Mouse (Mus musculus): ENCODE measurements around the gene Plekhg3. TPM values are rescaled to one million over a fixed set of nuclear protein-coding genes. Genes with fewer than 3 reads are reported as not detected.

Plekhg3 gene
- total RNA-seq, 1 experiment from 2014 or later = 12.2 TPM

DNA sequence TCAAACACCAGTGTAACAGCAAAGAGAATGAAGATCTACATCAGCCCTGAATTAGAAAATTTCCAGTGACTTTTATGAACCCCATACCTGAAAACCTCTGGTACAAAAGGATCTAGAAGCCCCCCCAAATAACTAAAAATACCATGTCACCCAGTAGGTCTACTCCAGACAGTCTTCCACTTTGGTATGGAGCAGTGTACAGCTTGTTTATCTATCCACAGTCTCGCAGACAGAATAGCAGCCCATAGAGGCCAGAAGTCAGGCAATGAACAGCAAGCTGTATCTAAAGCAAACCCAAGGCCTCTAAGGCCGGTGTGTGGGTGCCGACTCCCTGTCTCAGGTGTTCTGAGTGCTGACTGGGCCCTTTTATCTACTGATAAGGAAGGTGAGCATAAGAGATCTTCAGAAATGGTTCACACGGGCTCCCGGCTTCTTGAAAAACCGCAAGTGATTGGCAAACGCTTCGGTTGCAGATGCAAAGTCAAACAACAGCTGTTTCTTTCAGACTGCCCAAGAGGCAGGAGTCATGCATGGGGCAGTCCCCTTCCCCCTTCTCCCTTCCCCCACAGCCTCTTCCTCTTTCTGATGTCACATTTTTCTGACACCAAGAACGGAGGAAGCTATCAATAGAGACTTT, 3.3 kb upstream of the Plekhg3 start:
- no peak for DNase-seq

DNA sequence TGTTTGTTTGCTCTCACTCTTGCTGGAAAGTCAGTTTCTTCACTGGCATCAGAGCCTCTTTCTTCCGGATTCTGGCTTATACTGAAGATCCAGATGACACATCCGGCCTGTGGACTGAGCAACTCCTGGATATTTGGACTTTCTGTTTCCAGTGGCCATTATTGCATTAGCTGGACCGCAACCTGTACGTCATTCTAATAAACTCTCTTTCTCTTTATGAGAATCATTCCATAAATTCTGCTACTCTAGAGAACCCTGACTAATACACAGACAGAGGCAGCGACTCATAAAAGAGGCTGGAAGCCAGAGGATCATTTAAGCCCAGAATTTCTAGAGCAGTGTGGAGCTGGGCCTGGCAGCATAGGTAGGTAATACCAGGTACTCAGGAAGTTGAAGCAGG, 1.9 kb upstream of the Plekhg3 start:
- DNase-seq = no peak

- DNase-seq = no peak
Measured at GRCm38 (mm10) chr12:76531986-76532925, 1.6 kb downstream of the Plekhg3 start.

GRCm38 (mm10) chr12:76532926-76533376, 2.3 kb downstream of the Plekhg3 start:
- DNase-seq = no peak

GRCm38 (mm10) chr12:76533377-76534222, 2.9 kb downstream of the Plekhg3 start:
- peak; percentile 79 for DNase-seq

DNA sequence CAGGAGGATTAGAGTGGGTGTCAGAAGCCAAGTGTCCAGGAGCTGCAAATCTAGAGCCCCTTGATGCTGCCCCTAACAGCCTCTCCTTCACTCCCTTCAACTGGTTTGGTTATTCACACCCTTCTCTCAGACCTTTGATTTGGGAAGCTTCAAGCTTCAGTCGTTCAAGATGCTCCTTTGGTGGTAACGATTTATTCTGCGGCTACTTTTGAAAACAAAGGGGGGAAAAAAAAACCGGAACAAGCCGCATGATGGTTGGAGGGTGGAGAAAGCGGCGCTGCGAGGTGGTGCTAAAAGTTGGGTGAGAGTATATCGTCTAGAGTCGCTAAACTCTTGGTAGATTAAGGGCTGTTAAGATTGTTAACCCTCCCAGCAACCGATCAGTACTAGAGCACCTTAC, 3.5 kb downstream of the Plekhg3 start:
- DNase-seq = no peak

DNA sequence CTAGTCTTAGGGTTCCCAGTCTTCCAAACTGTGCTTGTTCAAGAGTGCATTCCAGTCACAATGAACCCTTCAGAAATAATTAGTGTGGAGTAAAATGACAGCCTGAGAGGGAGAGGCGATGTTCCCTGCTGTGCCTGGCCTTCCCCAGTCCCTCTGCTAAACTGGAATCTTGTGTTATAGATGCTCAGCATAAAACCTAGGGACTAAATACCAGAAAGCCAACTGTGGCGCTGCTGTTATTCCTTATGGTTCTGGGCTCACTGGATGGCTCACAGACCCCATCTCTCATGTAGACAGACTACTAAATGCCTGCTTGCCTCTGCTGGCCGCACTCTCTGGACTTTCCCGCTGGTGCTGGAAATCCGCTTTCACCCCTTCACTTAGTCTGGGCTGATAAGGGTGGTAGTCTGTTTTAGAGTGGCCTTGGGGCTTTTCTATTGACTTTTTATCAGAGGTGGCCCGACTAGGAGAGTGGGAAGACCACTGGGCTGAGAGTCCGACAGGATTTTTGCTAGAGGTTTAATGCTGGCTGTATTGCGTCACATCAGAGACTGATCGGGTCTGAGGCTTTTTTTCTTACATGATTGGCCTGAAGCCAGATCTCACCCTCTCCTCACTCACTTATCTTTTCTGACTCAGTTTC, 4.1 kb downstream of the Plekhg3 start:
- DNase-seq = no peak

GRCm38 (mm10) chr12:76535471-76535900, 4.8 kb downstream of the Plekhg3 start:
- DNase-seq = no peak

DNA sequence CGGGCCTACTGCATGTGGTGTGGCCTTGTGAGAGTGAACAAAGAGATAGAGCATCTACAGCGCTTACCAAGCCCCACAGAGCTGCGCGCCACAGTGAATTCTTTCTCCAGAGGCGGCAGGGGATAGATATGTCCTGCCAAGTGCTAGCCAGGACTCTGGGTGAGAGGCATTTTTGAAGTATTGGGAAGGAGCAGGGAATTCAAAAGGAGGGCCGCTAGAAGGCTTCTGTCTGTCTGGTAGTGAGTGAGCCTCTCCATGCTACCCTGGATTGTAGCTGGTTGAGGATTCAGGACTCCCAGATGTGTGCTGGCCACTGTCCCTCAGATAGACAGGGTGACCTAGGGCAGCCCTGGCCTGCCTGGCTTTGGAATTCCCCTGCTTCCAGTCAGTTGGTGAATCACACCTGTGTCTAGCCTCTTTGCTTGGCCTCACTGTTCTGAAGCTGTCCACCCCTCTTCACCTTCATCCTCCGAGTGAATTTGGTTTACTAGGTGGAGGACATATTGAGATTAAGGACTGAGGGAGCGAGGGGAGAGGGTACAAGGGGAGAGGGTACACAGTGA, 6.0 kb downstream of the Plekhg3 start:
- no peak for DNase-seq

- DNase-seq = no peak
Measured at GRCm38 (mm10) chr12:76537434-76537833, 6.7 kb downstream of the Plekhg3 start.

DNA sequence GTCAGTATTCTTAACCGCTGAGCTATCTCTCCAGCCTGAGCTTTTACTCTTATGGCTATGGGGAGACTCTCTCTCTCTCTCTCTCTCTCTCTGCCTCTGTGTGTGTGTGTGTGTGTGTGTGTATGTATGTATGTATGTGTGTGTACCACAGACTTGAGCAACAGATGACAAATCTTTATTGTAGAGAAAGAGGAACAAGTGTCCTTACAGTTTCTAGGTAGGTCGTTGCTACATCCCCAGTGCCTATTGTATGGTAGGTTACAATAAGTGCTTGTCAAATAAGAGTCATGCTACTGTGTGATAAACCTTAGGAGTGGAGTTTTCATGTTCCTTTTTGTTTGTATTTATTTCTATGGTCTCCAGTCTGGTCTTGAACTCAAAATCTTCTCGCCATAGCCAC, 9.5 kb downstream of the Plekhg3 start:
- no peak for DNase-seq

GRCm38 (mm10) chr12:76540701-76541221, 10.1 kb downstream of the Plekhg3 start:
- no peak for DNase-seq

DNA sequence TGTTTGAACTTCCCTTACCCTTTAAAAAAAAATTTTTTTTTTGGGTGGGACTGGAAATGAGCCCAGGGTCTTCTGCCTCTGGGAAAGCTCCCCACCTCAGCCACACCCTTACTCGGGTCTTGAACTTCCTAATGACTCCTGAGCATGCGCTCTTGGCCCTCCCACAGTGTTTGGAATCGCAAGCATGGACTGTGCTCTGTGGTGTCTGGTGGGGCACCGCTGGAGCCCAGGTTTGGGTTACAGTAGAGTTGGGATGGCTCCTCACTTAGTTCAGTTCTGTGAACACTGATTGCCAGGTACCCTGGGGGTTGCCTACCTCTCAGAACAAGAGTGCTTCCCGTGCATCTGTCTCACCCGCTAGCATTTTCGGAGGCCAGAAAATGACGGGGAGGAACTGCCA, 10.8 kb downstream of the Plekhg3 start:
- DNase-seq = no peak

DNA sequence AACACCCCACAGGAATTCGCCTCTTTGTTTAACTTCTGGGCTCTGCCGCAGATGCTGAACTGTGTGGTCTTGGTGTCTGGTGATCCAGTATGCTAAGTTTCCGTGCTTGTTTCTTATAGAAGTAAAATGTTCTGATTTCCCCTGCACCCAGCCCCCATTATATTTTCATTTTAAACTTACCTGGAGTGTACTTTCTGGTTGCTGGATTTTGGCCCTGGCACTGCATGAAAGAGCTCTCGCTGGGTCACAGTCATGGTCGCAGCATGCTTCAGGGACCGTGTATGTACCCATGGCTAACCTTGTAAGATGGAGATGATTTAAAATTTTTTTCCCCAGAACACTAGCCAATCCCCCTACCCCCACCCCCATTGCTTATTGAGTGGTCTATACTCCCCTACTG, 11.2 kb downstream of the Plekhg3 start:
- no peak for DNase-seq

- no peak for DNase-seq
Measured at GRCm38 (mm10) chr12:76545786-76546370, 15.2 kb downstream of the Plekhg3 start.

GRCm38 (mm10) chr12:76546383-76547276, 15.9 kb downstream of the Plekhg3 start:
- peak; percentile 38 for DNase-seq

GRCm38 (mm10) chr12:76547409-76548081, 16.9 kb downstream of the Plekhg3 start:
- DNase-seq = no peak

- DNase-seq = no peak
Measured at GRCm38 (mm10) chr12:76548082-76548423, 17.4 kb downstream of the Plekhg3 start.

- DNase-seq = no peak
Measured at GRCm38 (mm10) chr12:76549203-76549602, 18.5 kb downstream of the Plekhg3 start.
